Mouse (Mus musculus) retina, postnatal 7 days (tissue): ENCODE measurements around the gene Grk6.
A peak's percentile ranks its signal among the peaks of the same experiment; 100 is the strongest.

Source experiments
- DNase-seq: peaks from one replicate; pipeline ENCODE4 v3.0.0-alpha.2; 2012; ENCODE audit warnings: low read depth, low spot score

The Grk6 gene

DNA sequence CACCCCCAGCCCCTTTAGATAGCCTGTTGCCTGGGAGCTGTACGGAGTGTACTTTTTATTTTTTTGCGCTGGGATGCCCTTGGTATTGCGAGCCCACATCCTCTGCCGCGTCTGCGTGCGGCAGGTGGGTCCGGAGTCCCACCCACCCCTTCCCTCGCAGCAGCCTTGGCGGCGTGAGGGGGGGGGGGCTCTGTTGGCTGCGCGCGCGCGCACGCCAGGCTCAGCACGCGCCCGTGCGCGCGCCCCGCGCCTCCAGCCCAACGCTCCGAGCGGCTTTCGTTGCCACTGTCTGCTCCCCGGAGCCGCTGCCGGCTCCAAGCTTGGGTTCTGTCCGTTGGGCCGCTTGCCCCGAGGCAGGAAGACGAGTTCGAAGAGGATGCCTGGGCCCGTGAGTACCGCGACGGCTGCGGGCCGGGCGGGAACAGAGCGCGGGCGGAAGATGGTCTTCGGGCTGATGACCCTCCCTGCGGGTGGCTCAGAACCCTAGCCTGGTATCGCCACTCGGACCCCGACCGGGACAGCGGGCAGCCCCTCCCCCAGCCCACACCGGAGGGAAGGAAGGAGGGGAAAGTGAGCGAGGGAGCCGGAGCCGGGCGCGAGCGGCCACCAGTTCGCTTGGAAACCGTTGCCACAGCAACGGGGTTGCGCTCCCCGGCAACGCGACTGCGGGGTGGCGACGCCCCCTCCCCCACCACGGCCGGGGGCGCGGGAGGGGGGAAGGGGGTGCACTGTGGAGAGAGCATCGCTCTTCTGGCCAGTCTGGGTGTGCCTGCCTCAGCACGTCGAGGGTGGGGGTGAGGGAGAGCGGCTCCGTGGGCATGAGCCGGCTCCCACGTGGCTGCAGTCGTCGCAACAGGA lies 19.4 kb downstream of the Grk6 start, which contains the start of gene Prr7:
TSS of gene Prr7 (plus strand) at position 241 of the 858 bp plus-strand sequence.
- no peak for DNase-seq

DNA sequence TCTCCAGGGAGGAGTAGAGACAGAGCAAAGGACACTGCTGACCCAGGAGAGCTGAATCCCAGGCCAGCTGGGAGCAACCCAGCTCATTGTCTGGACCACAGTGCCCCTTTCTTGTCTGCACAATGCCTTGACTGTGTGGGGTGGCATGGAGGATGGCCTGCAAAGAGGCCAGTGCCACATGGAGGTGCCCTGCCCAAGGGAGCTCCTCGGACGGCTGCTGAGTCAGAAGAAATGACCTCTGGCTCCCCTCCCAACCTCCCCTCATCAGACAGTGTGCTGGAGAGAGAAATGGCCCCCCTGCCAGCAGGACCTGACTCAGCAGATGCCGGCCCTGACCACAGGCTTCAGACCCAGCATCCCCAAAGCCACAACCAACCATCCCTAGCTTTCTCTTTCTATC lies 20.3 kb downstream of the Grk6 start:
- no peak for DNase-seq

GRCm38 (mm10) chr13:55465830-55466440 lies 21.1 kb downstream of the Grk6 start:
- DNase-seq, result no peak

DNA sequence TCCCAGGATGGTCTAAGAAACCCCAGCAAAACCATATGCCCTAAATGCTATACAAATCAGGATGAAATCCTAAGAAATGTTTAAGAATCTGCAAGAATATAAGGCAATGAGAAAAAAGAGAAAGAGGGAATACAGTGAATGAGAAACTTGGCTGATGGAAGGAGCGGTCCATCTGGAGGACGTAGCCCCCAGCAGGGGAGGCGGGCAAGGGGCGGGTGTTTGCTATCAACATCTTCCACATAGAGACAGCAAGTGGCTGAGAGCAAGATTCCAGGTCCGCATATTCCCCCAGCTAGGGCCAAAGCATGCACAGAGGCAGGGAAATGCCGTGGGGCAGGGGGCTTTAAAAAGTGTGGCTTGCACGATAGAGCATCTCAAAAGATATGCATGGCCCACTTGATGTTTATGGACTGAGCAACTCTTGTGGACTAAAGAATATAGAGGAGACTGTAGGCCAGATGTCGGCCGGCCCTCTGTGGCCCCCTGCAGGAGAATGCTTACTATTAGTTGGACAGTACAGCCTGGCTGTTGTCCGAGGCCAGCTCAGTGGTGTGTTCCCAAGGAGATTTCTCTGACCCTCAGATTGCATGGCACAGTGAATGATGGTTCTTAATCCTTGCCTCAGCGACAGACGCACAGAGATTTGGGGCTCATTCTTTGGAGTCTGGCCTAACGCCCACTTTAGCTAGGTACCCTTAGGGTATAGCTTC lies 24.1 kb downstream of the Grk6 start:
- DNase-seq, result no peak

GRCm38 (mm10) chr13:55470372-55470771 lies 25.5 kb downstream of the Grk6 start:
- no peak for DNase-seq

GRCm38 (mm10) chr13:55471156-55471818 lies 26.4 kb downstream of the Grk6 start:
- DNase-seq, result peak; percentile 79

DNA sequence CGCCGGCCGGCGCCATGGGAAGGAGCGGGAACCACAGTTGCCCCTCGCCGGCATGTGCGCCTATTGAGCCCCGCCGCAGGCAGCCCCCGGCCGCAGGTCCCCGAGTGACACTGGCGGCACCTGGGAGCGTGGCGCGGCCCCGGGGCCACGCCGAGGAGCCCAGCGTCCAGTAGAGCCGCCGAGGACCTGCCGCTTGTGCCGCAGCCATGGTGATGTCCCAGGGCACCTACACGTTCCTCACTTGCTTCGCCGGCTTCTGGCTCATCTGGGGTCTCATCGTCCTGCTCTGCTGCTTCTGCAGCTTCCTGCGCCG lies 26.9 kb downstream of the Grk6 start:
- no peak for DNase-seq

GRCm38 (mm10) chr13:55472132-55473022 lies 27.5 kb downstream of the Grk6 start:
- no peak for DNase-seq

- no peak for DNase-seq
Measured at GRCm38 (mm10) chr13:55473076-55473831, 28.4 kb downstream of the Grk6 start.

DNA sequence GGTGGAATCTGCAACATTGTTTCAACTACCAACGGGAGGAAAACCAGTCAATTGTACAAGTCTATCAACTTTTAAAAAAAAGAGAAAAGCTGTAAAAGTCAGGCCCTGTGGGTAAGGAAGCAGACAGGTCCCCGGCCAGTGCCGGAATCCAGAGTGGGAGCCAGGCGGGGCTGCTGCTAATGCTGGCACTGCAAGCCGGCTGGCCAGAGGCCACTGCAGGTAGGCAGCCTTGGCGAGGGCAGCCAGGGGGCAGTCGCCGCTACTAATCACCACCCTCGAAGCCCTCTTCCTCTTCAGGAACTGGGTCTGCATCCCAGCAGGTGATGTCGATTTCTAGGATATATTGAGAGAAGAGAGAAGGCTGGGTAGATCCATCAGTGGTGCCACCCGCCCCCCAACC lies 29.1 kb downstream of the Grk6 start:
- DNase-seq, result no peak

GRCm38 (mm10) chr13:55474621-55475069 lies 29.8 kb downstream of the Grk6 start:
- DNase-seq, result no peak

DNA sequence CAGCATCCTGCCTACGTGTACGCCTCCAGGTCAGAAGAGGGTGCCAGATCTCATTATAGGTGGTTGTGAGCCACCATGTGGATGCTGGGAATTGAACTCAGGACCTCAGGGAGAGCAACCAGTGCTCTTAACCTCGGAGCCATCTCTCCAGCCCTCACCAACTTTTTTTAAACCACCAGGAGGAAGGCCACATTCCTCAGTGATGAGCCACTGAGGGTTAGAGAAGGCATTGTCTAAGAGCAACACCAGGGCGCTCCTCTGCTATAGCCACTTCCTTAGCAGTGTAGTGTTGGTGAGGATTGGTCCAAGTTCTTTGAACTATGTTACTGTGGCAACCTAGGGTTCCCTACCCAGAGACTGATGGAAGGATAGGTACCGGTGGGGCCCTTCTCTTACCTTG lies 30.9 kb downstream of the Grk6 start:
- DNase-seq, result no peak

DNA sequence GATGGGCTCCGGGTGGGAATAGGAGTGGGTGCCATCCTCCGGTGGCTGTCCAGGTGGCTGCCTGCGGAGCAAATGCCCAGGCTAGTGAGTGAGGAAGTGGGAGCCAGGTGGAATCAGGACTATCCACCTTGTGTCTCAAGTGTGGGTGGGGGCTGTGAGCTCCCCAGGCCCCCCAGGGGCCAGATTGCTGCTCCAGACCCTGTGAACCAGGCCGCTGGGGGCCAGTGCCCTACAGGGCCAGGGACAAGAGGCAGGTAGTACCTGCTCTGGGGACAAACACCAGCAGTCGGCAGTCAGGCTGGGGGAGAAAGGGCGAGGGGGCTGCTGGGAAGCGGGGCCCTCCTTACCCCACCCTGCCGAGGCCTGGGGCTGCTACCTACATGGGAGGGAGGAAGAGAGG lies 31.4 kb downstream of the Grk6 start:
- DNase-seq, result no peak

DNA sequence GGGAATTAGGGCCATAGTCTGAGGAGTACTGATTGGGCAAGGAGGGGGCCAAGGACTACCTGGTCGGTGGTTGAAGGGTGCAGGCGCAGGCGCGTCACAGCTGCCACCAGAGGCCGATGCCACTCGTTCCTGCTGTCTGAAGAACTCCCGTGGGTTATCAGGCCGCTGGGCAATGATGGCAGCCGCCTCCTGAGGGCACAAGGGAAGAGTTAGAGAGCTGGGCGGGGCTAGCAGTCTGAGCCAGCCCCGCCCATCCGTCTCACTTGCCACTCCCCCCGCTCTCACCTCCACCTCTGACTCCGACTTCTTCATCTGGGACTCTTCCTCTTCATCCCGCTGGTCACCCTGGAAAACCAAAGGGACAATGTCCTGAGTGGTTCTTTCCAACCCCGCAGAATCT lies 32.6 kb downstream of the Grk6 start:
- no peak for DNase-seq

GRCm38 (mm10) chr13:55478036-55478435 lies 33.2 kb downstream of the Grk6 start:
- DNase-seq, result no peak

- no peak for DNase-seq
Measured at GRCm38 (mm10) chr13:55479008-55479407, 34.1 kb downstream of the Grk6 start.

GRCm38 (mm10) chr13:55479929-55480328 lies 35.1 kb downstream of the Grk6 start:
- no peak for DNase-seq

DNA sequence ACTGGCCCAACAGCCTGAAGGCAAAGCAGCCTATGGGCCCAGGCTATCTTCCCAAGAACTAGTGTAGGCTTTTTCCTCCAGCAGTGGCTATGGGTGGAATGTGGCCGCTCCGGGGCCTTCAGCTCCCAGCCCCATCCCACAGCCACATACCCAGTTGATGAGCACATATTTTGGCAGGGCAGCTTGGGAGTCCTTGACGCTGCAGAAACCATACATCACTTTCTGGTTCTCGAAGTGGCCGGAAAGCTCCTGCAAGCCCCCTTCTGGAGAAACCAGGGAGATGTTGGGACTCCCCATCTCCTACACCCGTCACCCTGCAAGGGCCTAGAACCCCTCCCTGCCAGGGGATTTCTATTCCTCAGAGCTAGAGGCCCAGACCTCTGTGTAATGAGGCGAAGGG lies 37.7 kb downstream of the Grk6 start:
- DNase-seq, result no peak

DNA sequence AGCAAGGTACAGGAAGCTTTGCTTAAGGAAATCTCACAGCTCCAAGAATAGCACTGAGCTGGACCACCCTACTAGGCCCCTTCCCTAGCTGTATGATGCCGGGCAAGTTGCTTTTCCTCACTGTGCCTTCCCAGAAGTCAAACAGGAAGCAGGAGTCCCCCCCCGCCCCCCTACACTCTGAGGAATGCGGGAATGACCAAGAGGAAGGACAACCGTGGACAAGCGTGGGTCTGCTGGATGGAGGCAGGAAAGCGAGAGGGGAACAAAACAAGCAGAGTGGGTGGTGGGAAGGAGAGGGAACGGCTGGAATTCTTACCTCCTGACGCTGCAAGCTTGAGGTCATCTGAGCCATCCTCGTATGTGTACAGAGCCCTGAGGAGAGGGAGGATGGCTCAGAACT lies 38.2 kb downstream of the Grk6 start:
- no peak for DNase-seq

GRCm38 (mm10) chr13:55483593-55483992 lies 38.7 kb downstream of the Grk6 start:
- DNase-seq, result no peak
